Comparison of ENCODE assay signal across 13 mouse cellular contexts in genomic region chr6:22688678-22689126, GRCm38 (mm10).
DNase-seq lines count a peak whose midpoint lies in the region; ATAC-seq and TF ChIP-seq lines count a peak whose summit lies in the region.
"Had no signal": no experiment of that assay in that cellular context is flagged by ENCODE, and none has a peak within 500 bp of the region (broad histone marks: within the 10 kb centered on the region; RNA-seq: fewer than 3 reads in every experiment).

No protein-coding gene starts in this region.

- no peaks in the 10 kb centered on the region for H3K36me3 ChIP-seq in intestine, embryonic 15.5 days
- no peaks in the 10 kb centered on the region for H3K36me3 ChIP-seq in intestine, embryonic 16.5 days (ENCODE audit: control insufficient read depth, insufficient read depth, low read length)
- H3K36me3 ChIP-seq in forebrain, embryonic 16.5 days (ENCODE audit: control insufficient read depth, insufficient read depth) = no peaks in the 10 kb centered on the region

- no peak overlapping the region for H3K4me3 ChIP-seq in intestine, embryonic 15.5 days (replicated peaks)
- no peak overlapping the region for H3K4me3 ChIP-seq in intestine, embryonic 16.5 days (ENCODE audit: low read length)
- H3K4me3 ChIP-seq in cerebellum, adult 2 months (replicated peaks; ENCODE audit: insufficient read depth, low read depth, low read length) = peak overlapping the region; percentile 45
- H3K4me3 ChIP-seq in forebrain, embryonic 16.5 days (replicated peaks; ENCODE audit: low read length) = no peak overlapping the region
- H3K4me3 ChIP-seq: left cerebral cortex, adult 2 months had no signal

- H3K9me3 ChIP-seq in intestine, embryonic 15.5 days = no peaks in the 10 kb centered on the region
- no peaks in the 10 kb centered on the region for H3K9me3 ChIP-seq in intestine, embryonic 16.5 days (ENCODE audit: control insufficient read depth, low read length)
- H3K9me3 ChIP-seq in forebrain, embryonic 16.5 days (ENCODE audit: control insufficient read depth, low read length) = no peaks in the 10 kb centered on the region

- H3K27ac ChIP-seq in intestine, embryonic 15.5 days = no peak overlapping the region
- H3K27ac ChIP-seq in intestine, embryonic 16.5 days (ENCODE audit: low read length) = no peak overlapping the region
- no peak overlapping the region for H3K27ac ChIP-seq in cerebellum, adult 2 months (ENCODE audit: insufficient read depth, low read length)
- H3K27ac ChIP-seq in forebrain, embryonic 16.5 days (ENCODE audit: low read length) = no peak overlapping the region
- H3K27ac ChIP-seq: left cerebral cortex, adult 2 months had no signal

- TF ChIP-seq POLR2A in cerebellum, adult 2 months (IDR thresholded peaks at IDR 0.05; ENCODE audit: borderline replicate concordance, insufficient read depth, low read length) = no peak

- 61% methylated on average over 7 of the region's 7 CpGs for WGBS in intestine, embryonic 15.5 days
- 53% methylated on average over 7 of the region's 7 CpGs for WGBS in intestine, embryonic 16.5 days
- WGBS in cerebellum, adult 2 months = 5% methylated on average over 7 of the region's 7 CpGs
- 35% methylated on average over 7 of the region's 7 CpGs for WGBS in forebrain, embryonic 16.5 days

- peak; percentile 55 for DNase-seq in Muller cell, postnatal 12 days (ENCODE audit: inconsistent ontology term)
- DNase-seq in cerebellum, adult 2 months = peak; percentile 52 to 77
- no peak for DNase-seq in natural killer cell, adult 2 months (ENCODE audit: low spot score in 2 of 2)
- DNase-seq in lung, adult 18-20 months = no peak
- DNase-seq: heart, postnatal 4 days; spleen, adult 18-20 months had no signal

- H3K4me1 ChIP-seq in intestine, embryonic 15.5 days (replicated peaks) = no peaks in the 10 kb centered on the region
- H3K4me1 ChIP-seq in intestine, embryonic 16.5 days (ENCODE audit: control insufficient read depth, insufficient read depth, low read length) = no peaks in the 10 kb centered on the region
- peaks cover 4% of the 10 kb centered on the region; the same call in 1 of the 2 replicates for H3K4me1 ChIP-seq in cerebellum, adult 2 months (ENCODE audit: control insufficient read depth, insufficient read depth, low read length)
- H3K4me1 ChIP-seq in forebrain, embryonic 16.5 days (replicated peaks; ENCODE audit: control insufficient read depth, insufficient read depth, low read length) = peaks cover 8% of the 10 kb centered on the region

- ATAC-seq in intestine, embryonic 15.5 days = 0 out of 2 replicates have a peak, but pooled peaks have one; percentile 41
- no peak for ATAC-seq in intestine, embryonic 16.5 days
- ATAC-seq in forebrain, embryonic 16.5 days = peak; percentile 75
- ATAC-seq in erythroblast, adult 5-6 weeks (replicated peaks; ENCODE audit: low FRiP score, poor library complexity, severe bottlenecking) = no peak
- ATAC-seq: lung, postnatal 0 days had no signal

- no peak overlapping the region for H3K4me2 ChIP-seq in intestine, embryonic 15.5 days (replicated peaks)
- no peak overlapping the region for H3K4me2 ChIP-seq in intestine, embryonic 16.5 days (ENCODE audit: low read depth, low read length)
- peak overlapping the region; percentile 9; the same call in 1 of the 2 replicates for H3K4me2 ChIP-seq in forebrain, embryonic 16.5 days (ENCODE audit: low read length)

- no peaks in the 10 kb centered on the region for H3K27me3 ChIP-seq in intestine, embryonic 15.5 days (replicated peaks)
- no peaks in the 10 kb centered on the region for H3K27me3 ChIP-seq in intestine, embryonic 16.5 days (replicated peaks; ENCODE audit: control insufficient read depth, insufficient read depth, low read length)
- no peaks in the 10 kb centered on the region for H3K27me3 ChIP-seq in cerebellum, adult 2 months (ENCODE audit: control insufficient read depth, insufficient read depth, low read length)
- H3K27me3 ChIP-seq in forebrain, embryonic 16.5 days (replicated peaks; ENCODE audit: control insufficient read depth, insufficient read depth, low read length) = no peaks in the 10 kb centered on the region
- H3K27me3 ChIP-seq: CH12.LX had no signal

- H3K9ac ChIP-seq in intestine, embryonic 15.5 days = no peak overlapping the region
- H3K9ac ChIP-seq in intestine, embryonic 16.5 days (ENCODE audit: low read depth, low read length) = no peak overlapping the region
- no peak overlapping the region for H3K9ac ChIP-seq in forebrain, embryonic 16.5 days (replicated peaks; ENCODE audit: low read depth, low read length)

- no peak for TF ChIP-seq CTCF in cerebellum, adult 2 months (IDR thresholded peaks at IDR 0.05; ENCODE audit: borderline replicate concordance, insufficient read depth, low read depth, low read length)

Comparison
In these comparisons a context has a peak if more than half of its experiments do, and no peak if none do; other contexts are left out.
1. ATAC-seq: peak in intestine, embryonic 15.5 days (single experiment) and forebrain, embryonic 16.5 days (single experiment); none in intestine, embryonic 16.5 days (single experiment) and erythroblast, adult 5-6 weeks (single experiment).
2. DNase-seq: peak in Muller cell, postnatal 12 days (single experiment) and cerebellum, adult 2 months (2 of 2); none in natural killer cell, adult 2 months (0 of 2) and lung, adult 18-20 months (0 of 2).